Mouse (Mus musculus): ENCODE results near the gene Trim47.

Gene Trim47

GRCm38 (mm10) chr11:116061641-116062415, 65.2 kb downstream of the Trim47 start:
- DNase-seq (ENCODE audit: low spot score) = no peak

- DNase-seq (ENCODE audit: low spot score) = no peak
Observed at GRCm38 (mm10) chr11:116060596-116060995, 66.4 kb downstream of the Trim47 start.

GRCm38 (mm10) chr11:116059691-116060025, 67.4 kb downstream of the Trim47 start:
- no peak for DNase-seq (ENCODE audit: low spot score)

- no peak for DNase-seq (ENCODE audit: low spot score)
Observed at GRCm38 (mm10) chr11:116058868-116059690, 67.9 kb downstream of the Trim47 start.

GRCm38 (mm10) chr11:116058022-116058614, 68.9 kb downstream of the Trim47 start:
- no peak for DNase-seq (ENCODE audit: low spot score)

- no peak for DNase-seq (ENCODE audit: low spot score)
Observed at GRCm38 (mm10) chr11:116057237-116057881, 69.7 kb downstream of the Trim47 start.

- DNase-seq (ENCODE audit: low spot score) = no peak
Observed at GRCm38 (mm10) chr11:116055873-116056272, 71.1 kb downstream of the Trim47 start.
